Mouse (Mus musculus): ENCODE results near the gene Fam71e1. TPM values are rescaled to one million over a fixed set of nuclear protein-coding genes. Genes with fewer than 3 reads are reported as not detected.

Fam71e1 gene
- polyA plus RNA-seq, 1 experiment, result 7.3 TPM

DNA sequence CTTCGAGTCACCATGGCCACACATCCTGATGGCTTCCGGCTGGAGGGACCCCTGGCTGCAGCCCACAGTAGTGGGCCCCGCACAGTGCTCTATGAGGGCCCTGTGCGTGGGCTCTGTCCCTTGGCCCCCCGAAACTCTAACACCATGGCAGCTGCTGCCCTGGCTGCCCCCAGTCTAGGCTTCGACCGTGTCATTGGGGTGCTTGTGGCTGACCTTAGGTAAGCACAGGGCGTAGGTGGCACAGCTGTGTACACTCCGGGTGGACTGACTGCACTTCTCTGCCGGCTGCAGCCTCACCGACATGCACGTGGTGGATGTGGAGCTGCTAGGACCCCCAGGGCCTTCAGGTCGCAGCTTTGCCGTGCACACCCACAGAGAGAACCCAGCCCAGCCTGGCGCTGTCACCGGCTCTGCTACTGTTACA, 29.5 kb upstream of the Fam71e1 start:
- Histone ChIP-seq H3K4me3 (ENCODE audit: extremely low read depth, insufficient read depth, insufficient read length) (no peak overlapping the region), H3K27ac (ENCODE audit: insufficient read depth, low read length) (no peak overlapping the region), H3K36me3 (ENCODE audit: control insufficient read depth, insufficient read depth, low read length) (no peaks in the 10 kb centered on the region), H3K27me3 (ENCODE audit: control insufficient read depth, insufficient read depth, low read length) (peaks cover 8% of the 10 kb centered on the region; the same call in 1 of the 2 replicates), H3K4me1 (ENCODE audit: control insufficient read depth, insufficient read depth, insufficient read length) (0 out of 2 replicates have a peak, but pooled peaks cover 4% of the 10 kb centered on the region)
- WGBS, result 94% methylated on average over 16 of the region's 16 CpGs
- DNase-seq (ENCODE audit: low read depth in 1 of 2, low spot score in 2 of 2), result no peak
- TF ChIP-seq CTCF (IDR thresholded peaks at IDR 0.05; ENCODE audit: extremely low read depth, insufficient read depth, insufficient read length, insufficient replicate concordance) (no peak), POLR2A (IDR thresholded peaks at IDR 0.05; ENCODE audit: low read depth, low read length) (no peak)

DNA sequence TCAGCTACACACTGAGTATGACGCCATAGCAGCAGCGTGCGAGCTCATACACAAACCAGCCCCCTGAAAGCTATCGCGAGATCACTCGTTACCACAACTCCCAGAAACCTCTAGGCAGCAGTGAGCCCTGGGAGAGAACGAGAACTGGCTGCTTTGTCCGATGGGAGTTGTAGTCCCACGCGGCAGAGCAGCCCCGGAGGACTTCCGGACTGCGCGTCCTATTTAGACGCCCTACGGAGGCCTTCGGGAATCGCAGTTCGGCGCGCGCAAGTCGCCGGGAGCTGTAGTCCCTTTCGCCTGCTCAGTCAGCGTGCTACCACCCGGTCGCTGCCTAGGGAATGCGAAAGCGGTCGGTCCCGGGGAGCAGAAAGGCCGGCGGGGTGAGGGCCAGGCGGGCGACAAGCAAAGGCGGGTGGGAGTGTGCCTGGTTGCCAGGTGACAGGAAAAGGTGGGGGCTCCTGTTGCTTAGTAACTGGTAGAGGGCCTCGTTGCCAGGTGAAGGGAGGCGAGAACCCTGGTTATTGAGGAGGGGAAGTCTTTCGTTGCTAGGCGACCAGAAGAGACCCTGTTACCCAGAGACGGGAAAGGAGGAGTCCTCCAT, 28.5 kb upstream of the Fam71e1 start, which contains the start of gene Josd2:
TSS of gene Josd2 (plus strand) at position 170 of the 601 bp plus-strand sequence.
- DNase-seq (ENCODE audit: low read depth in 1 of 2, low spot score in 2 of 2), result peak; percentile 90 to 95
- Histone ChIP-seq H3K27me3 (ENCODE audit: control insufficient read depth, insufficient read depth, low read length) (no peaks in the 10 kb centered on the region), H3K27ac (ENCODE audit: insufficient read depth, low read length) (peak within 1 kb of the TSS; percentile 54), H3K4me1 (ENCODE audit: control insufficient read depth, insufficient read depth, insufficient read length) (0 out of 2 replicates have a peak, but pooled peaks cover 4% of the 10 kb centered on the region), H3K36me3 (ENCODE audit: control insufficient read depth, insufficient read depth, low read length) (no peaks in the 10 kb centered on the region), H3K4me3 (ENCODE audit: extremely low read depth, insufficient read depth, insufficient read length) (peak within 1 kb of the TSS; percentile 77)
- WGBS, result under 1% methylated on average over 42 of the region's 42 CpGs
- TF ChIP-seq CTCF (IDR thresholded peaks at IDR 0.05; ENCODE audit: extremely low read depth, insufficient read depth, insufficient read length, insufficient replicate concordance), result no peak
- peak; percentile 11; the same call in 1 of the 2 replicates for TF ChIP-seq POLR2A (IDR thresholded peaks at IDR 0.05; ENCODE audit: low read depth, low read length)

DNA sequence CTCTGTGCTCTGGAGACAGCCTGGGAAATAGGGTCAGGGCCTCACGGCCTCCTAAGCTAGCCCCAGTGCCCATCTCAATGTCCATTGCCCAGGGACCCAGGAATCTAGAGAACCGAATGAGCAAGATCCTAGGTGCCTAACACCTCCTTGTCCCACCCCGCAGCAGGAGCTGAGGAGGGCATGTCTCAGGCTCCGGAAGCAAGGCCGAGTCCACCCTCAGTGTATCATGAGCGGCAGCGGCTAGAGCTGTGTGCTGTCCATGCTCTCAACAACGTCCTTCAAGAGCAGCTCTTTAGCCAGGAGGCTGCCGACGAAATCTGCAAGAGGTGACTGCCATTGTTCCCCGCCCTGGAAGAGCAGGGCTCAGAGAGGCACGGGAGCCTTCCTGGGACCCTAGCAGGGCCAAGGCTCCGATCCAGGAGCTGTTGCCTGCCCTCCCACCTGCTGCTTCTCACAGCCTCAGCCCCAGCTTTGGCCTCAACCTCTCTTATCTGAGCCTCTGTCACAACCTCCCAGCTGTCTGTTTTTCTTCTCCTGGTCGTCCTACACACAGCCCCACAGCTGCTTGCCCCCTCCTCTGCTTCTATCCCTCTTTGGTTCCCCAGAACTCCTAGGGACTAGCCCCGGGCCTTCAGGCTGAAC, 27.6 kb upstream of the Fam71e1 start:
- no peaks in the 10 kb centered on the region for H3K36me3 ChIP-seq (ENCODE audit: control insufficient read depth, insufficient read depth, low read length)
- 85% methylated on average over 15 of the region's 15 CpGs for WGBS
- no peaks in the 10 kb centered on the region for H3K27me3 ChIP-seq (ENCODE audit: control insufficient read depth, insufficient read depth, low read length)
- no peak for DNase-seq (ENCODE audit: low read depth in 1 of 2, low spot score in 2 of 2)
- H3K4me3 ChIP-seq (ENCODE audit: extremely low read depth, insufficient read depth, insufficient read length), result peak overlapping the region; percentile 77
- no peak for TF ChIP-seq POLR2A (IDR thresholded peaks at IDR 0.05; ENCODE audit: low read depth, low read length)
- TF ChIP-seq CTCF (IDR thresholded peaks at IDR 0.05; ENCODE audit: extremely low read depth, insufficient read depth, insufficient read length, insufficient replicate concordance), result no peak
- H3K27ac ChIP-seq (ENCODE audit: insufficient read depth, low read length), result peak overlapping the region; percentile 6; the same call in 1 of the 2 replicates
- H3K4me1 ChIP-seq (ENCODE audit: control insufficient read depth, insufficient read depth, insufficient read length), result 0 out of 2 replicates have a peak, but pooled peaks cover 4% of the 10 kb centered on the region

DNA sequence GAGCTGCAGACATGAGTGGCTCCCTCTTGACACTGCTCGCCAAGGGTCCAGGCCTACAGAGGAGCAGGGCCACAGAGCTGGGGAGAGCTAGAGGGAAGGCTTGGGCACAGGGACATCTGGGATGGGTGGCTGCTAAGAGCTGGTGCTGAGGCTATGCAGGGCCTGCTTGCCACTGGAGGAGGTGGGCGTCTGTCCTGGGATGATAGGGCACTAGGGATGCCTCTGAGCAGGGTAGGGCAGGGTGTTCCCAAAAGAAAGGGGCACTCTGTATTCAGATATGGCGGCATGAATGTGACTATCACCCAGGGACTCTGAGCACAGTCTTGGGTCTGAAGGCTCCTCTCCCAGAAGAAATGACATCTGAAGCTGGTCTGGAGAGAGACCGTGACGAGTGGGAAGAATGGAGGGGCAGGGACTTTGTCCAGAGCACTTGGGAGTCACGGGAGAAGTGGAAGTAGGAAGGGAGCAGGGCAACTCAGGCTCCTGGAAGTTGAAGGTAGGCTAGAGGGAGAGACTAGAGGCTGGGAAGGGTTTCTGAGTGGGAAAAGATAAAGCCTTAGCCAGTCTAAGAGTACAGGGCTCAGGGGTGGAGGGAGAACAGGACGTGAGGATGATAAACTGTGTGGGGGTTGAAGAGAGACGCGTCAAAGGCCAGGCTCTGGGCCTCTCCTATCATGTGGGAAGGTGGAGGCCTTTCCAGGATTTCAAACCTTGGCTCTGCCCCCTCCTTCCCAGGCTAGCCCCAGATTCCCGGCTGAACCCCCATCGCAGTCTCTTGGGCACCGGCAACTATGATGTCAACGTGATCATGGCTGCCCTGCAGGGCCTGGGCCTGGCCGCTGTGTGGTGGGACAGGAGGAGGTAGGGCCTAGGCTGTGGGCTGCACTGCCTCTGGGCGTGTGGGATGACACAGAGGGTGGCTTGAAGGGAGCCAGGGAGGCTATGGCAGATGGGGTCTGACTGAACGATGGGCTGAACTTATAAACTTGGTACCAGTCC, 26.4 kb upstream of the Fam71e1 start:
- Histone ChIP-seq H3K4me1 (ENCODE audit: control insufficient read depth, insufficient read depth, insufficient read length) (0 out of 2 replicates have a peak, but pooled peaks cover 4% of the 10 kb centered on the region), H3K4me3 (ENCODE audit: extremely low read depth, insufficient read depth, insufficient read length) (no peak overlapping the region)

DNA sequence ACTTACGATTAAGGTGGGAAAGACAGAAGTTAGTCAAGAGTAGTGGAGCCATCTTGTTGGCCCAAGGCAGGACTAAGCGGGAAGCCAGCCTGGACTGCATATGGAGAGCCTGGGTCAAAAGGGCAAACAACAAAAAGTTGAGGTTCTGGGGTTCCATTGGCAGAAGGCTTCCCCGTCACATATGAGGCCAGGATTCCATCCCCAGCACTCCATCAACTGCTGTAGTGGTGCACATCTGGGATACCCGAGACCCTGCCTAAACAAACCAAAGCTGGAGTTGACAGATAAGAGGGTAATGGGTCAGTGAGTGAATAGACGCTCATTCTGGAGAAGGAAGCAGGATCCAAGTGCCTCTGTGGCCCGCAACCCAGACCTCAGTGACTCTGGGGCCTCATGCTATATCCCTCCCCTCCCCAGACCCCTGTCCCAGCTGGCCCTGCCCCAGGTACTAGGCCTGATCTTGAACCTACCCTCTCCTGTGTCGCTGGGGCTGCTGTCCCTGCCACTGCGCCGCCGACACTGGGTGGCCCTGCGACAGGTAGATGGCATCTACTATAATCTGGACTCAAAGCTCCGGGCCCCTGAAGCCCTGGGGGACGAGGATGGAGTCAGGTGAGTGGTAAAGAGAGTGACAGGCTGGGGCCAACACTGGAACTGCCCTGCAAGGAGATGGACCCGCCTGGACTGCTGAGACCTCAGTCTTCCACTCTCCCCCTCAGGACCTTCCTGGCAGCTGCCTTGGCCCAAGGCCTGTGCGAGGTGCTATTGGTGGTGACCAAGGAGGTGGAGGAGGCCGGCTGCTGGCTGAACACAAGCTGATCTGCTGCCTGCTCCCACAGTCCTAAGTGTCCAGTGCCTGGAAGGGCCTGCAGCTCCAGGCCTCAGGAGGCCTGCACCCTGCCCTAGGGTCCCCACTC, 25.4 kb upstream of the Fam71e1 start:
- no peak for DNase-seq (ENCODE audit: low read depth in 1 of 2, low spot score in 2 of 2)
- TF ChIP-seq POLR2A (IDR thresholded peaks at IDR 0.05; ENCODE audit: low read depth, low read length) (no peak), CTCF (IDR thresholded peaks at IDR 0.05; ENCODE audit: extremely low read depth, insufficient read depth, insufficient read length, insufficient replicate concordance) (no peak)
- Histone ChIP-seq H3K36me3 (ENCODE audit: control insufficient read depth, insufficient read depth, low read length) (no peaks in the 10 kb centered on the region), H3K27ac (ENCODE audit: insufficient read depth, low read length) (no peak overlapping the region), H3K27me3 (ENCODE audit: control insufficient read depth, insufficient read depth, low read length) (peaks cover 5% of the 10 kb centered on the region; the same call in 1 of the 2 replicates), H3K4me3 (ENCODE audit: extremely low read depth, insufficient read depth, insufficient read length) (no peak overlapping the region), H3K4me1 (ENCODE audit: control insufficient read depth, insufficient read depth, insufficient read length) (0 out of 2 replicates have a peak, but pooled peaks cover 4% of the 10 kb centered on the region)
- WGBS, result 92% methylated on average over 16 of the region's 16 CpGs

More for the DNA sequence above, 26.4 kb upstream of the Fam71e1 start:
- Histone ChIP-seq H3K27me3 (ENCODE audit: control insufficient read depth, insufficient read depth, low read length) (peaks cover 2% of the 10 kb centered on the region; the same call in 1 of the 2 replicates), H3K27ac (ENCODE audit: insufficient read depth, low read length) (no peak overlapping the region; the same call in 1 of the 2 replicates), H3K36me3 (ENCODE audit: control insufficient read depth, insufficient read depth, low read length) (no peaks in the 10 kb centered on the region)
- WGBS, result 90% methylated on average over 16 of the region's 16 CpGs
- DNase-seq (ENCODE audit: low read depth in 1 of 2, low spot score in 2 of 2), result no peak
- TF ChIP-seq CTCF (IDR thresholded peaks at IDR 0.05; ENCODE audit: extremely low read depth, insufficient read depth, insufficient read length, insufficient replicate concordance) (no peak), POLR2A (IDR thresholded peaks at IDR 0.05; ENCODE audit: low read depth, low read length) (no peak)

All from spleen, adult 2 months (tissue).